Mouse (Mus musculus) C2C12 (cell line): ENCODE data around the gene Spon2.

Experiments used
- CEBPB ChIP-seq: IDR thresholded peaks from one replicate; pipeline ENCODE4 v1.6.1; 2011; ENCODE audit warnings: low read depth, mild to moderate bottlenecking, control low read depth, moderate library complexity
- CTCF ChIP-seq: IDR thresholded peaks from one replicate; pipeline ENCODE4 v1.5.1; 2011; ENCODE audit not compliant: control insufficient read depth, insufficient read depth, insufficient read length
- FOSL1 ChIP-seq: IDR thresholded peaks from one replicate; pipeline ENCODE4 v1.8.0; 2011; ENCODE audit warnings: mild to moderate bottlenecking, low read length; ENCODE audit not compliant: poor library complexity, insufficient read depth, severe bottlenecking
- MAX ChIP-seq: IDR thresholded peaks from one replicate; pipeline ENCODE4 v1.6.1; 2011; ENCODE audit warnings: mild to moderate bottlenecking, control low read depth
- MYOG ChIP-seq: IDR thresholded peaks from one replicate; pipeline ENCODE4 v1.6.1; 2011; ENCODE audit not compliant: control insufficient read depth, insufficient read length; ENCODE audit errors: extremely low read depth
- USF1 ChIP-seq: IDR thresholded peaks from one replicate; pipeline ENCODE4 v1.6.1; 2011; ENCODE audit warnings: low read depth, mild to moderate bottlenecking, control low read depth, moderate library complexity

- TF ChIP-seq CTCF: no peak
- TF ChIP-seq CEBPB: no peak
- TF ChIP-seq MAX: no peak
- no peak for TF ChIP-seq USF1
- no peak for TF ChIP-seq FOSL1
- no peak for TF ChIP-seq MYOG
These were observed 15.1 kb downstream of the Spon2 start for GRCm38 (mm10) chr5:33203171-33203565.
